Mouse (Mus musculus) MEL (cell line): ENCODE measurements around the gene A530016L24Rik. TPM values are rescaled to one million over a fixed set of nuclear protein-coding genes. Genes with fewer than 3 reads are reported as not detected.

Experiments used
- DNase-seq: peaks from one replicate; pipeline ENCODE4 v3.0.0; 2011; ENCODE audit warnings: low read depth, low spot score
- H3K27ac ChIP-seq: 2 replicates; pipeline ENCODE4 v1.5.1; 2012; ENCODE audit warnings: low read depth, mild to moderate bottlenecking, control low read depth, low read length, moderate library complexity; ENCODE audit not compliant: control insufficient read depth
- H3K27me3 ChIP-seq, 2 experiments: fragments of 150-350 bp in 1 of 2; sonication (generic) in 1 of 2; 2 replicates each; pipeline ENCODE4 v1.6.1; 2012; ENCODE audit warnings: low read length in 2 of 2, mild to moderate bottlenecking in 2 of 2, improper control_type of control experiment in 1 of 2, moderate library complexity in 1 of 2; ENCODE audit not compliant: insufficient read depth in 2 of 2, control insufficient read depth in 1 of 2
- H3K36me3 ChIP-seq, 2 experiments: 2 replicates each; pipeline ENCODE4 v1.6.1; 2012 to 2014; ENCODE audit warnings: low read length in 2 of 2, improper control_type of control experiment in 1 of 2, inconsistent platforms in 1 of 2, mild to moderate bottlenecking in 1 of 2; ENCODE audit not compliant: insufficient read depth in 2 of 2, control insufficient read depth in 1 of 2
- H3K4me1 ChIP-seq, 2 experiments: fragments of 150-350 bp in 1 of 2; sonication (generic) in 1 of 2; 2 replicates each; pipeline ENCODE4 v1.6.1; 2012; ENCODE audit warnings: low read length in 2 of 2, improper control_type of control experiment in 1 of 2, mild to moderate bottlenecking in 1 of 2; ENCODE audit not compliant: insufficient read depth in 2 of 2, control insufficient read depth in 1 of 2
- H3K4me3 ChIP-seq, 2 experiments: fragments of 150-350 bp in 1 of 2; sonication (generic) in 1 of 2; 2 replicates each; pipeline ENCODE4 v1.5.1; 2012; ENCODE audit warnings: low read depth in 2 of 2, low read length in 2 of 2, mild to moderate bottlenecking in 2 of 2, moderate library complexity in 2 of 2, control low read depth in 1 of 2, improper control_type of control experiment in 1 of 2; ENCODE audit not compliant: control insufficient read depth in 1 of 2, insufficient read depth in 1 of 2
- H3K79me2 ChIP-seq: 2 replicates; pipeline ENCODE4 v1.6.1; 2012; ENCODE audit warnings: mild to moderate bottlenecking, low read length, moderate library complexity; ENCODE audit not compliant: control insufficient read depth, poor library complexity, insufficient read depth
- H3K9ac ChIP-seq: 2 replicates; pipeline ENCODE4 v1.6.1; 2012; ENCODE audit warnings: low read depth, mild to moderate bottlenecking, control low read depth, low read length, moderate library complexity; ENCODE audit not compliant: control insufficient read depth, poor library complexity, severe bottlenecking
- H3K9me3 ChIP-seq: fragments of 150-350 bp; sonication (generic); replicated peaks from 2 replicates; pipeline ENCODE4 v1.6.1; 2012; ENCODE audit warnings: mild to moderate bottlenecking, low read length, improper control_type of control experiment, moderate library complexity; ENCODE audit not compliant: insufficient read depth
- BHLHE40 ChIP-seq: IDR thresholded peaks from 2 replicates; pipeline ENCODE4 v1.6.1; 2012; ENCODE audit warnings: low read depth, mild to moderate bottlenecking, inconsistent platforms, low read length, improper control_type of control experiment, borderline replicate concordance
- CTCF ChIP-seq, 3 experiments: IDR thresholded peaks in 2 of 3; conservative IDR thresholded peaks in 1 of 3; 2 replicates each; pipeline ENCODE4 v1.5.1; 2011 to 2012; ENCODE audit warnings: low read length in 3 of 3, low read depth in 2 of 3, mild to moderate bottlenecking in 2 of 3, improper control_type of control experiment in 1 of 3, inconsistent platforms in 1 of 3, mixed read lengths in 1 of 3, moderate library complexity in 1 of 3; ENCODE audit not compliant: control insufficient read depth in 1 of 3, insufficient read depth in 1 of 3, poor library complexity in 1 of 3, severe bottlenecking in 1 of 3
- ETS1 ChIP-seq: IDR thresholded peaks from 2 replicates; pipeline ENCODE4 v1.6.1; 2012; ENCODE audit warnings: low read depth, mild to moderate bottlenecking, inconsistent platforms, low read length, improper control_type of control experiment, moderate library complexity
- GABPA ChIP-seq: IDR thresholded peaks from 2 replicates; pipeline ENCODE4 v1.6.1; 2012; ENCODE audit warnings: low read depth, mild to moderate bottlenecking, inconsistent platforms, low read length, improper control_type of control experiment, moderate library complexity
- JUND ChIP-seq: IDR thresholded peaks from 2 replicates; pipeline ENCODE4 v1.6.1; 2011; ENCODE audit warnings: low read depth, mild to moderate bottlenecking, improper control_type of control experiment, low read length
- MAZ ChIP-seq: IDR thresholded peaks from 2 replicates; pipeline ENCODE4 v1.6.1; 2012; ENCODE audit warnings: low read depth, mild to moderate bottlenecking, inconsistent platforms, low read length, improper control_type of control experiment
- MXI1 ChIP-seq: IDR thresholded peaks from 2 replicates; pipeline ENCODE4 v1.6.1; 2011; ENCODE audit warnings: mild to moderate bottlenecking, low read depth, low read length, improper control_type of control experiment
- NRF1 ChIP-seq: IDR thresholded peaks from 2 replicates; pipeline ENCODE4 v1.6.1; 2014; ENCODE audit warnings: low read depth, mild to moderate bottlenecking, inconsistent platforms, low read length, improper control_type of control experiment, moderate library complexity; ENCODE audit not compliant: poor library complexity, insufficient read depth, severe bottlenecking
- POLR2A ChIP-seq, 2 experiments: IDR thresholded peaks; 2 replicates each; pipeline ENCODE4 v1.6.1; 2011 to 2012; ENCODE audit warnings: low read length in 2 of 2, mild to moderate bottlenecking in 2 of 2, control low read depth in 1 of 2, improper control_type of control experiment in 1 of 2, low read depth in 1 of 2, moderate library complexity in 1 of 2; ENCODE audit not compliant: control insufficient read depth in 1 of 2, insufficient read depth in 1 of 2, poor library complexity in 1 of 2
- POLR2AphosphoS2 ChIP-seq: IDR thresholded peaks from 2 replicates; pipeline ENCODE4 v1.6.1; 2011; ENCODE audit warnings: low read length, improper control_type of control experiment
- POLR2AphosphoS5 ChIP-seq: IDR thresholded peaks from 2 replicates; pipeline ENCODE4 v1.6.1; 2012; ENCODE audit warnings: low read depth, borderline replicate concordance, mild to moderate bottlenecking, inconsistent platforms, low read length, moderate library complexity, mixed read lengths
- RAD21 ChIP-seq: IDR thresholded peaks from 2 replicates; pipeline ENCODE4 v1.6.1; 2011; ENCODE audit warnings: mild to moderate bottlenecking, low read depth, low read length, improper control_type of control experiment
- SIN3A ChIP-seq: IDR thresholded peaks from 2 replicates; pipeline ENCODE4 v1.6.1; 2012; ENCODE audit warnings: low read length, improper control_type of control experiment, inconsistent platforms
- SMC3 ChIP-seq: IDR thresholded peaks from 2 replicates; pipeline ENCODE4 v1.6.1; 2011; ENCODE audit warnings: low read depth, low read length, improper control_type of control experiment
- TBP ChIP-seq: IDR thresholded peaks from 2 replicates; pipeline ENCODE4 v1.8.0; 2011; ENCODE audit warnings: low read depth, low read length, improper control_type of control experiment
- TCF12 ChIP-seq: IDR thresholded peaks from 2 replicates; pipeline ENCODE4 v1.6.1; 2014; ENCODE audit warnings: low read depth, mild to moderate bottlenecking, inconsistent platforms, low read length, improper control_type of control experiment, moderate library complexity
- ZC3H11A ChIP-seq: IDR thresholded peaks from 2 replicates; pipeline ENCODE4 v1.6.1; 2012; ENCODE audit warnings: low read depth, mild to moderate bottlenecking, inconsistent platforms, low read length, improper control_type of control experiment
- ZMIZ1 ChIP-seq: IDR thresholded peaks from 2 replicates; pipeline ENCODE4 v1.6.1; 2012; ENCODE audit warnings: low read depth, mild to moderate bottlenecking, inconsistent platforms, low read length, improper control_type of control experiment, moderate library complexity
- ZNF384 ChIP-seq: IDR thresholded peaks from 2 replicates; pipeline ENCODE4 v1.6.1; 2012; ENCODE audit warnings: low read depth, mild to moderate bottlenecking, inconsistent platforms, low read length, improper control_type of control experiment
- polyA plus RNA-seq, 2 experiments: library from polyadenylated mRNA; stranded (reverse) in 1 of 2; unstranded in 1 of 2; fragments of >175 nt in 1 of 2; fragments of >200 nt in 1 of 2; gene quantifications; 2 replicates each; pipeline versions ENCODE4 v1.2.1 to v1.2.4; 2012; ENCODE audit warnings: low replicate concordance in 2 of 2, low read depth in 1 of 2; ENCODE audit not compliant: insufficient read length in 2 of 2, insufficient read depth in 1 of 2, missing spikeins in 1 of 2
- total RNA-seq: library from RNA; depleted of rRNA; stranded (reverse); fragments of 300-350 nt; gene quantifications from 2 replicates; pipeline ENCODE4 v1.2.3, GENCODE M21; 2012

A530016L24Rik gene
- total and polyA plus RNA-seq, 3 experiments = not detected

GRCm38 (mm10) chr12:112542920-112543300, 53.7 kb downstream of the A530016L24Rik start:
- TF ChIP-seq MXI1 (no peak), JUND (no peak), ZC3H11A (peak; percentile 86), BHLHE40 (no peak), MAZ (no peak), POLR2A (IDR thresholded peaks at IDR 0.05; ENCODE audit: control insufficient read depth in 1 of 2, insufficient read depth in 1 of 2, low read depth in 1 of 2, low read length in 2 of 2, poor library complexity in 1 of 2) (no peak), TBP (no peak), TCF12 (no peak), SMC3 (peak; percentile 91), CTCF (IDR thresholded peaks at IDR 0.05 in 2 of 3, conservative IDR thresholded peaks at IDR 0.05 in 1 of 3; ENCODE audit: control insufficient read depth in 1 of 3, insufficient read depth in 1 of 3, low read depth in 2 of 3, low read length in 3 of 3, poor library complexity in 1 of 3, severe bottlenecking in 1 of 3) (peak; percentile 96 to 99 (median 99)), SIN3A (no peak), ETS1 (no peak), GABPA (no peak)
- TF ChIP-seq, all 39 proteins: peak for 3
- Histone ChIP-seq H3K27ac (no peak overlapping the region), H3K27me3 (no peaks in the 10 kb centered on the region), H3K4me3 (no peak overlapping the region), H3K36me3 (no peaks in the 10 kb centered on the region), H3K9ac (no peak overlapping the region), H3K9me3 (no peaks in the 10 kb centered on the region), H3K4me1 (no peaks in the 10 kb centered on the region), H3K79me2 (no peaks in the 10 kb centered on the region)
- peak; percentile 85 for DNase-seq

GRCm38 (mm10) chr12:112543941-112544340, 54.7 kb downstream of the A530016L24Rik start:
- Histone ChIP-seq H3K9me3 (no peaks in the 10 kb centered on the region), H3K27me3 (no peaks in the 10 kb centered on the region), H3K36me3 (no peaks in the 10 kb centered on the region), H3K9ac (no peak overlapping the region), H3K4me3 (no peak overlapping the region), H3K79me2 (no peaks in the 10 kb centered on the region), H3K27ac (no peak overlapping the region), H3K4me1 (no peaks in the 10 kb centered on the region)
- TF ChIP-seq POLR2AphosphoS5 (no peak), POLR2AphosphoS2 (no peak), ZMIZ1 (no peak), NRF1 (no peak), BHLHE40 (no peak), MAZ (no peak), RAD21 (no peak), ZC3H11A (no peak), ZNF384 (no peak)
- peak; percentile 45 for DNase-seq
